Mouse (Mus musculus): ENCODE measurements around the gene Ankrd63. TPM values are rescaled to one million over a fixed set of nuclear protein-coding genes. Genes with fewer than 3 reads are reported as not detected.
A peak's percentile ranks its signal among the peaks of the same experiment; 100 is the strongest.

The Ankrd63 gene
- polyA plus RNA-seq, 1 experiment from 2014 or later = 0.37 TPM

- 7% methylated on average over 51 of the region's 51 CpGs for WGBS
- no peaks in the 10 kb centered on the region for H3K36me3 ChIP-seq (ENCODE audit: insufficient read depth, low read length)
- ATAC-seq (replicated peaks; ENCODE audit: low FRiP score, low read depth) (0 out of 2 replicates have a peak, but pooled peaks have one; percentile 8), DNase-seq (ENCODE audit: low spot score) (no peak)
- no peak overlapping the region; the same call in 1 of the 2 replicates for H3K9ac ChIP-seq (ENCODE audit: low read depth, low read length)
- H3K4me1 ChIP-seq (replicated peaks; ENCODE audit: insufficient read depth, low read length) = peaks cover 17% of the 10 kb centered on the region
- H3K9me3 ChIP-seq (replicated peaks; ENCODE audit: low read length) = no peaks in the 10 kb centered on the region
- peak overlapping the region; percentile 63 for H3K4me2 ChIP-seq (ENCODE audit: low read length)
- peaks cover 64% of the 10 kb centered on the region for H3K27me3 ChIP-seq (ENCODE audit: insufficient read depth, low read length)
- TF ChIP-seq CTCF (IDR thresholded peaks at IDR 0.05; ENCODE audit: low read depth) = no peak
- H3K27ac ChIP-seq = no peak overlapping the region
- H3K4me3 ChIP-seq (replicated peaks; ENCODE audit: low read depth, low read length) = peak overlapping the region; percentile 45
Observed at GRCm38 (mm10) chr2:118701971-118702882, 1.5 kb downstream of the Ankrd63 start.

- peaks cover 60% of the 10 kb centered on the region for H3K27me3 ChIP-seq (ENCODE audit: insufficient read depth, low read length)
- DNase-seq (ENCODE audit: low spot score) = no peak
- WGBS = 22% methylated on average over 5 of the region's 5 CpGs
- no peak overlapping the region for H3K27ac ChIP-seq
- no peak for TF ChIP-seq CTCF (IDR thresholded peaks at IDR 0.05; ENCODE audit: low read depth)
- H3K4me2 ChIP-seq (ENCODE audit: low read length) = no peak overlapping the region
- H3K36me3 ChIP-seq (ENCODE audit: insufficient read depth, low read length) = no peaks in the 10 kb centered on the region
- peaks cover 17% of the 10 kb centered on the region for H3K4me1 ChIP-seq (replicated peaks; ENCODE audit: insufficient read depth, low read length)
- no peak overlapping the region for H3K4me3 ChIP-seq (replicated peaks; ENCODE audit: low read depth, low read length)
- no peak overlapping the region for H3K9ac ChIP-seq (ENCODE audit: low read depth, low read length)
- ATAC-seq (replicated peaks; ENCODE audit: low FRiP score, low read depth) = no peak
- H3K9me3 ChIP-seq (replicated peaks; ENCODE audit: low read length) = no peaks in the 10 kb centered on the region
Observed at GRCm38 (mm10) chr2:118701161-118701560, 2.6 kb downstream of the Ankrd63 start.

GRCm38 (mm10) chr2:118700179-118701062 is 3.3 kb downstream of the Ankrd63 start:
- DNase-seq (ENCODE audit: low spot score) (peak; percentile 91), ATAC-seq (replicated peaks; ENCODE audit: low FRiP score, low read depth) (no peak)
- 4% methylated on average over 32 of the region's 32 CpGs for WGBS
- H3K27me3 ChIP-seq (ENCODE audit: insufficient read depth, low read length) = peaks cover 57% of the 10 kb centered on the region
- H3K4me1 ChIP-seq (replicated peaks; ENCODE audit: insufficient read depth, low read length) = peaks cover 17% of the 10 kb centered on the region
- peak; percentile 92 for TF ChIP-seq CTCF (IDR thresholded peaks at IDR 0.05; ENCODE audit: low read depth)
- H3K4me3 ChIP-seq (replicated peaks; ENCODE audit: low read depth, low read length) = 0 out of 2 replicates have a peak overlapping the region, but pooled peaks have one; percentile 0
- H3K36me3 ChIP-seq (ENCODE audit: insufficient read depth, low read length) = no peaks in the 10 kb centered on the region
- no peak overlapping the region for H3K9ac ChIP-seq (ENCODE audit: low read depth, low read length)
- H3K27ac ChIP-seq = no peak overlapping the region
- H3K9me3 ChIP-seq (replicated peaks; ENCODE audit: low read length) = no peaks in the 10 kb centered on the region
- H3K4me2 ChIP-seq (ENCODE audit: low read length) = peak overlapping the region; percentile 41

- H3K27me3 ChIP-seq (ENCODE audit: insufficient read depth, low read length) = peaks cover 33% of the 10 kb centered on the region
- no peak for TF ChIP-seq CTCF (IDR thresholded peaks at IDR 0.05; ENCODE audit: low read depth)
- DNase-seq (ENCODE audit: low spot score) (peak; percentile 41), ATAC-seq (replicated peaks; ENCODE audit: low FRiP score, low read depth) (no peak)
- H3K4me3 ChIP-seq (replicated peaks; ENCODE audit: low read depth, low read length) = no peak overlapping the region
- WGBS = 23% methylated on average over 7 of the region's 7 CpGs
- H3K9ac ChIP-seq (ENCODE audit: low read depth, low read length) = no peak overlapping the region
- peaks cover 6% of the 10 kb centered on the region for H3K4me1 ChIP-seq (replicated peaks; ENCODE audit: insufficient read depth, low read length)
- H3K4me2 ChIP-seq (ENCODE audit: low read length) = no peak overlapping the region
- H3K27ac ChIP-seq = no peak overlapping the region
- H3K36me3 ChIP-seq (ENCODE audit: insufficient read depth, low read length) = no peaks in the 10 kb centered on the region
- no peaks in the 10 kb centered on the region for H3K9me3 ChIP-seq (replicated peaks; ENCODE audit: low read length)
Observed at GRCm38 (mm10) chr2:118697955-118698354, 5.8 kb downstream of the Ankrd63 start.

- Histone ChIP-seq H3K9me3 (replicated peaks; ENCODE audit: low read length) (no peaks in the 10 kb centered on the region), H3K36me3 (ENCODE audit: insufficient read depth, low read length) (no peaks in the 10 kb centered on the region), H3K4me1 (replicated peaks; ENCODE audit: insufficient read depth, low read length) (peaks cover under 1% of the 10 kb centered on the region; the same call in 1 of the 2 replicates), H3K4me3 (replicated peaks; ENCODE audit: low read depth, low read length) (no peak overlapping the region), H3K27ac (no peak overlapping the region), H3K4me2 (ENCODE audit: low read length) (no peak overlapping the region), H3K9ac (ENCODE audit: low read depth, low read length) (no peak overlapping the region), H3K27me3 (ENCODE audit: insufficient read depth, low read length) (peaks cover 27% of the 10 kb centered on the region)
- 24% methylated on average over 5 of the region's 5 CpGs for WGBS
- TF ChIP-seq CTCF (IDR thresholded peaks at IDR 0.05; ENCODE audit: low read depth) = no peak
- DNase-seq (ENCODE audit: low spot score) (no peak), ATAC-seq (replicated peaks; ENCODE audit: low FRiP score, low read depth) (no peak)
Observed at GRCm38 (mm10) chr2:118697311-118697877, 6.4 kb downstream of the Ankrd63 start.

Data from kidney, postnatal 0 days (tissue).